Mouse (Mus musculus) midbrain, postnatal 0 days (tissue): ENCODE measurements at regions not wholly inside any gene's neighbourhood (a gene's known extent, or its start where the extent isn't known, plus 50 kb on each side); places are given as distances from the start of the nearest gene placed in this dataset.
A peak's percentile ranks its signal among the peaks of the same experiment; 100 is the strongest.

ENCODE experiments used
- ATAC-seq: fragments of 200-750 bp; cut with Nextera tagmentation; 2 replicates; pipeline ENCODE4 v1.8.0; 2017; ENCODE audit warnings: moderate number of reproducible peaks, mild to moderate bottlenecking, moderate TSS enrichment, moderate library complexity; ENCODE audit not compliant: low FRiP score
- DNase-seq: peaks from one replicate; pipeline ENCODE4 v3.0.0-alpha.2; 2015; ENCODE audit warnings: low spot score
- H3K27ac ChIP-seq: fragments of 300-500 bp; sonication (generic); 2 replicates; pipeline ENCODE4 v1.5.1; 2014; ENCODE audit warnings: low read depth, mild to moderate bottlenecking, low read length, mixed read lengths
- H3K27me3 ChIP-seq: fragments of 300-500 bp; sonication (generic); 2 replicates; pipeline ENCODE4 v1.6.1; 2014; ENCODE audit warnings: low read length, control low read depth, mixed read lengths; ENCODE audit not compliant: insufficient read depth
- H3K36me3 ChIP-seq: fragments of 300-500 bp; sonication (generic); 2 replicates; pipeline ENCODE4 v1.6.1; 2014; ENCODE audit warnings: low read length, control low read depth, mixed read lengths; ENCODE audit not compliant: insufficient read depth
- H3K4me1 ChIP-seq: fragments of 300-500 bp; sonication (generic); 2 replicates; pipeline ENCODE4 v1.6.1; 2014; ENCODE audit warnings: mild to moderate bottlenecking, control low read depth, antibody characterized with exemption, low read length, mixed read lengths; ENCODE audit not compliant: insufficient read depth
- H3K4me2 ChIP-seq: fragments of 300-500 bp; sonication (generic); 2 replicates; pipeline ENCODE4 v1.6.1; 2014; ENCODE audit warnings: low read depth, mild to moderate bottlenecking, low read length, mixed read lengths; ENCODE audit not compliant: poor library complexity, severe bottlenecking
- H3K4me3 ChIP-seq: fragments of 300-500 bp; sonication (generic); 2 replicates; pipeline ENCODE4 v1.5.1; 2014; ENCODE audit warnings: low read depth, mild to moderate bottlenecking, low read length, moderate library complexity
- H3K9ac ChIP-seq: fragments of 300-500 bp; sonication (generic); replicated peaks from 2 replicates; pipeline ENCODE4 v1.6.1; 2014; ENCODE audit warnings: mild to moderate bottlenecking, low read length, moderate library complexity, mixed read lengths; ENCODE audit not compliant: poor library complexity, severe bottlenecking
- H3K9me3 ChIP-seq: fragments of 300-500 bp; sonication (generic); 2 replicates; pipeline ENCODE4 v1.6.1; 2016; ENCODE audit warnings: low read length, control low read depth
- CTCF ChIP-seq: IDR thresholded peaks from 2 replicates; pipeline ENCODE4 v1.5.1; 2016; ENCODE audit warnings: antibody characterized with exemption, mild to moderate bottlenecking
- WGBS: fragments of 180-500 bp; shearing (Covaris S2); extraction: QIAGEN DNeasy Blood & Tissue Kit; methylation state at CpG from one replicate; pipeline ENCODE4 v1.1.7; 2014; 5-methylcytosine and 5-hydroxymethylcytosine counted together

DNA sequence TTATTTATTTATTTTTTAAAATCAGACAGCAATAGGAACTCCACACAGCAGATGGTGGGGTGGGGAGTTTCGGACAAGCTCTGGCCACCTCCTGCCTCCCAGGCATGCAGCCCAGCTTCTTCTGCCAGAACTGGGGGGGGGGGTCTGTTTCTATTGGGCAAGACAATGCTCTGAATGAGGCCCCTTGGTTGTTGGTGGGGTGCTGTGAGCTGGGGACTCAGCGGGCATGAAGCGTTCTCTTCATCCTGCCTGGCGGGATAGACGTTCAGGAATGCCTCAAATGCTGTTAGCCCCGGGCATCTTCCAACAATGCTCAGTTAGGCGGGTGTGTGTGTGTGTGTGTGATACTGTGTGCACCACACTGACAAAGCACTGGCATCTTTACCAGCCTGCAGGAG lies 103.7 kb downstream of the E030025P04Rik start:
- DNase-seq: peak; percentile 64
- Histone ChIP-seq H3K36me3 (no peaks in the 10 kb centered on the region), H3K9me3 (no peaks in the 10 kb centered on the region), H3K9ac (no peak overlapping the region), H3K27me3 (no peaks in the 10 kb centered on the region), H3K4me3 (no peak overlapping the region), H3K27ac (no peak overlapping the region), H3K4me1 (no peaks in the 10 kb centered on the region), H3K4me2 (no peak overlapping the region)
- no peak for TF ChIP-seq CTCF
- no peak; the same call in 1 of the 2 replicates for ATAC-seq
- 34% methylated on average over 7 of the region's 7 CpGs for WGBS

DNA sequence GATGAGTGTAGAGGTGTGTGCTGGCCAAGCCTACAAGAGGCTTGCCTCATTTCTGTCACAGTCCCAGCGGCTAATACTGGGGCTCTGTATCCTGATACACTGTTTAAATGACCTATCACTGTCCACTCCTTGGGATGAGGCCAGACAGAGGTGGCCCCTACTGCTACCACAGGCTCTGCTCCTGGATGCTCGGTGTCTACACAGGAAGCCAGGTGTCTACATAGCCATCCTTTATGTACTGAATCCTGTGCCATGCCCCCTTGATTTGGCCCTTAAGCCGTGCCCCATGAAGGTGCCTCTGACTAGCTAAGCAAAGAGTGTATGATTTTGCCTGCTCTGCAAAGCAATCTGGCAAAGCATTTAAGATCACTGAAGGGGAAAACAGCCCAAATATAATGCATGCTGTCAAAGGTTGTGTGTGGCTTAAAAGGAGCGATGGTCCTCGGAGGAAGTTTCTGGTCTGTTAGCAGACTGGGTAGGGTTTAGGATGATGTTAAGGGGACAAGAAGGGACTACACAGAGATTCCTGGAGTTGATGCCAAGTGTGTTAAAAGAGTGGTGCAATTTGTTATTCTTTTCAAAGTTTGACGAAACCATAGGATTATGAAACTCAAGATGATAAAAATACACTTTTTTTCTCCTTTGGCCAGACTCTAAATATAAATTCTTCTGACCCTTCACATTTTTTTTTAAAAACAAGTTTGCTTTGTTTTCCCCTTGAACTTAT lies 104.2 kb downstream of the E030025P04Rik start:
- Histone ChIP-seq H3K27me3 (no peaks in the 10 kb centered on the region), H3K9me3 (no peaks in the 10 kb centered on the region), H3K27ac (no peak overlapping the region), H3K4me3 (no peak overlapping the region), H3K9ac (no peak overlapping the region), H3K4me2 (no peak overlapping the region), H3K36me3 (no peaks in the 10 kb centered on the region), H3K4me1 (no peaks in the 10 kb centered on the region)
- WGBS: 65% methylated on average over 6 of the region's 6 CpGs
- no peak for TF ChIP-seq CTCF
- DNase-seq (peak; percentile 25), ATAC-seq (no peak)

DNA sequence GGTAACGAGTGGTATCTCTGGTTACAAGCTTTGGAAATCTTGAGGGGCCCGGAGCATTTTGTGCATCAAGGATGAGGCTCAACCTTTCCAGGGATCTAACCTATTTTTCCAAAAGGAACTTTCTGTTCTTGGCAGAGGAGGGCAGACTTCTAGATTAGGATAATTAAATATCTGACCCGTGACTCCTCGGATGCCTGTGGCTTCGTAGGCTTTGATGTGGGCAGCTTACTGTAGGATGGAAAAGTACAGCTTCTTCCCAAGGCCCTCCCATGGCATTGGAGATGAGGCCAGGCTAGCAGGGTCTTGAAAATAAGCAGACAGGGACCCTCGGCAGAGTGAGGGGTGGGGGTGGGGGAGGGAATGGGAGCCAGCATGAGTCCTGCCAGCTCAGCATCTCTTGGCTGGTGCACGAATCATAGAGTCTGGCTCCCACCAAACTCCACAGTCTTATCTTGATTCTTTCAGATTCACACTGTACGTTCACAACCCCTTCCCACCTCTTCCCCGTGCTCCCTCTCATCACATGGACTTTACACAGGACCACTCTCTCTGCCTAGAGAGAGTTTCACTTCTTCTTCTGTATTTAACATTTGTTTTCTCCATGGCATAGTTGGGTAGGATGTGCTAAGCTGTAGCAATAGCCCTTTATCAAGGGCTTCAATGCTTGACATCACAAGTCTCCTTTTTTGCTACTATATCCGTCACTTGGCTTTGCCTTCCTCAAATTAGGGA lies 104.9 kb downstream of the E030025P04Rik start:
- H3K27ac ChIP-seq: no peak overlapping the region
- no peaks in the 10 kb centered on the region for H3K36me3 ChIP-seq
- ATAC-seq (no peak), DNase-seq (no peak)
- H3K4me2 ChIP-seq: no peak overlapping the region
- WGBS: 71% methylated on average over 10 of the region's 10 CpGs
- no peaks in the 10 kb centered on the region for H3K9me3 ChIP-seq
- no peaks in the 10 kb centered on the region for H3K4me1 ChIP-seq
- H3K27me3 ChIP-seq: no peaks in the 10 kb centered on the region
- no peak overlapping the region for H3K9ac ChIP-seq
- TF ChIP-seq CTCF: no peak
- no peak overlapping the region for H3K4me3 ChIP-seq

DNA sequence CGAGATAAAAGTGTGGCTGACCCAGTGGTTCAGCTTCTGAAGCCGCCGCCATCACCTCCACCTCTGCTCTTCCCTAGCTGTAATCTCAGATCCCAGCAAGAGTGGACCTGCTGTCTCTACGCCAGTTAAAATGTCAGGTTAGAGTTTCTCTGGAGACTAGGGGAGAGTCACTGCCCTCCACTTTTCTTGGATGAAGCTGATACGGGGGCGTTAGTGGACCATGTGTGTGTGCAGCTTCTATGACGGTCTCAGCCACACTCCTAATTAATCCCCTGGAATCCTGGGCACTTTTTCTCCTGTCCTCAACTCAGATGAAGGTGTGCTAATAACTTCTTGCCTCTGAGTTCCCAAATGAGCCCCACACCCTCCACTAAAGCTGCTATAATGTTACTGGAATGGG lies 106.0 kb downstream of the E030025P04Rik start:
- no peaks in the 10 kb centered on the region for H3K36me3 ChIP-seq
- WGBS: 91% methylated on average over 7 of the region's 7 CpGs
- H3K9me3 ChIP-seq: no peaks in the 10 kb centered on the region
- no peaks in the 10 kb centered on the region; the same call in 1 of the 2 replicates for H3K4me1 ChIP-seq
- H3K4me2 ChIP-seq: no peak overlapping the region
- H3K27me3 ChIP-seq: no peaks in the 10 kb centered on the region
- TF ChIP-seq CTCF: no peak
- DNase-seq (no peak), ATAC-seq (no peak)
- H3K9ac ChIP-seq: no peak overlapping the region
- H3K27ac ChIP-seq: no peak overlapping the region
- no peak overlapping the region for H3K4me3 ChIP-seq

DNA sequence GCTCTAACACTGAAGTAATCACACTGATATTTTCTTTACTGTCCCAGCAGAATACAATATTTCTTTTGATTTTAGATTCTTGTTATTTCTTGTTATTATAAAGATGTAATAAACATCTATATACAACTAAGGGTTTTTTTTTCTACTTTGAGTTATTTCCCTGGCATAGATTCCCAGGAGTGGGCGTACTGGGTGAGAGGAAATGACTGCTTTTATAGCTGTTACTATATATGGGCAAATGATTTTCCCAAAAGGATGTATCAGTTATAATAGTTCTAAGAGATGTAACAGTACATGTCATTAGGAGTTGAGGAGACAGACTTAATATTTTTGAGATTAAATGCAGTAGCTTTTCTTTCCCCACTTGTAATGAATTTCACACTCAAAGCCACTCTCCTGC lies 109.6 kb downstream of the E030025P04Rik start:
- Histone ChIP-seq H3K4me2 (no peak overlapping the region), H3K36me3 (no peaks in the 10 kb centered on the region), H3K4me3 (no peak overlapping the region), H3K9me3 (no peaks in the 10 kb centered on the region), H3K27ac (no peak overlapping the region), H3K9ac (no peak overlapping the region), H3K27me3 (no peaks in the 10 kb centered on the region), H3K4me1 (no peaks in the 10 kb centered on the region; the same call in 1 of the 2 replicates)
- no peak for ATAC-seq
- TF ChIP-seq CTCF: no peak
- 87% methylated on average over 1 of the region's 1 CpGs for whole genome bisulfite sequencing
- no peak for DNase-seq

DNA sequence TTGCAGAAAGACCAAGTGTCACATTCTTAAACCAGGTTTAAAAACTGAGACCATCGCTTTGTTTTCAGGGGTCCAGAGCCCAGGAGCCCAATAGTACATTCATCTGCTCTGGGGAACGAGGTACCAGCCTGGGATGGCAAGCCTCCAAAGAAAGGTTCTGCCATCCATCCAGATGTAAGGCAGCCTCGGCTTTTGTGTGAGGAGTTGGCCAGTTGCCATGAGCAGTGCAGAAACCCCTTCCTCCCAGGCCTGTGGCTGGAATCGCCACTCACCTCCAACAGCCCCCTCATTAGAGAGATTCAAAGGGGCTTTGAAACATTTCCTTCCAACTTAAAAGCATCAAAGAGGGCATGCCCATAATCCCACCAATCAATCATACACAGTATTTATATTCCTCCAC lies 110.1 kb downstream of the E030025P04Rik start:
- ATAC-seq (no peak), DNase-seq (peak; percentile 37)
- Histone ChIP-seq H3K4me1 (no peaks in the 10 kb centered on the region; the same call in 1 of the 2 replicates), H3K36me3 (no peaks in the 10 kb centered on the region), H3K9me3 (no peaks in the 10 kb centered on the region), H3K4me3 (no peak overlapping the region), H3K27ac (no peak overlapping the region), H3K27me3 (no peaks in the 10 kb centered on the region), H3K9ac (no peak overlapping the region), H3K4me2 (no peak overlapping the region)
- TF ChIP-seq CTCF: no peak
- 45% methylated on average over 4 of the region's 4 CpGs for WGBS
